Mouse (Mus musculus) layer of hippocampus, adult 18-20 months (tissue): ENCODE data around the gene Olfr1497. TPM values are rescaled to one million over a fixed set of nuclear protein-coding genes. Genes with fewer than 3 reads are reported as not detected.
"Not testable (repeated sequence)": the region's sequence is repeated elsewhere in the genome, so short reads cannot be mapped to it uniquely, and the experiment has no call there.

Source experiments
- DNase-seq, 2 experiments: peaks; one replicate each; pipeline ENCODE4 v3.0.0; 2022; ENCODE audit warnings: low spot score in 2 of 2
- long read RNA-seq: library from polyadenylated mRNA; stranded (forward); transcript quantifications from one replicate; pipeline ENCODE4 v2.0.0, GENCODE M21; 2021
- total RNA-seq, 2 experiments: library from RNA; stranded (reverse); gene quantifications; 2 replicates each; pipeline ENCODE4 v1.2.3; 2021

The Olfr1497 gene
- not detected for total RNA-seq
- long read RNA-seq = 0 reads

- DNase-seq = no peak
Observed at GRCm38 (mm10) chr19:13798102-13798501, at the start of gene Olfr1497. Olfr1497 (minus strand) TSS chr19:13798202.

- DNase-seq = no peak
Observed at GRCm38 (mm10) chr19:13830388-13830787, 32.4 kb upstream of the Olfr1497 start, which contains the start of gene Olfr1500. Olfr1500 (minus strand) TSS chr19:13830488.

GRCm38 (mm10) chr19:13828447-13828846, 30.4 kb upstream of the Olfr1497 start:
- DNase-seq = no peak

- DNase-seq = no peak
Observed at GRCm38 (mm10) chr19:13820847-13821246, 22.8 kb upstream of the Olfr1497 start.

- DNase-seq = no peak
Observed at GRCm38 (mm10) chr19:13819347-13819746, 21.3 kb upstream of the Olfr1497 start, which contains the start of gene Olfr1499. Olfr1499 (minus strand) TSS chr19:13819447.

- DNase-seq = peak in 1 of 2 experiments; percentile 39
Observed at GRCm38 (mm10) chr19:13818827-13819226, 20.8 kb upstream of the Olfr1497 start.

GRCm38 (mm10) chr19:13812823-13813222, 14.8 kb upstream of the Olfr1497 start:
- no peak for DNase-seq

- not testable (repeated sequence) for DNase-seq
Observed at GRCm38 (mm10) chr19:13805486-13805885, 7.5 kb upstream of the Olfr1497 start.

- no peak for DNase-seq
Observed at GRCm38 (mm10) chr19:13777578-13777977, 20.4 kb downstream of the Olfr1497 start, which contains the start of gene Olfr1496. Olfr1496 (plus strand) TSS chr19:13777878.

- no peak for DNase-seq
Observed at GRCm38 (mm10) chr19:13768565-13769276, 29.3 kb downstream of the Olfr1497 start.

GRCm38 (mm10) chr19:13764306-13764705, 33.7 kb downstream of the Olfr1497 start, which contains the start of gene Olfr1495:
Olfr1495 (plus strand) TSS chr19:13764606.
- DNase-seq = no peak

- DNase-seq = no peak
Observed at GRCm38 (mm10) chr19:13749366-13749765, 48.6 kb downstream of the Olfr1497 start.

Other genes starting within 250 kb of the Olfr1497 start
- gene Olfr1484, start 214.7 kb downstream of the Olfr1497 start, total RNA-seq = not detected
- not detected for gene Olfr1487, start 180.8 kb downstream of the Olfr1497 start, total RNA-seq
- not detected for gene Olfr1489, start 166.6 kb downstream of the Olfr1497 start, total RNA-seq
- gene Olfr1490, start 147.1 kb downstream of the Olfr1497 start, total RNA-seq = not detected
- not detected for gene Olfr1491, start 100.9 kb downstream of the Olfr1497 start, total RNA-seq
- not detected for gene Olfr1493-ps1, start 74.9 kb downstream of the Olfr1497 start, total RNA-seq
- not detected for gene Olfr1494, start 58.5 kb downstream of the Olfr1497 start, total RNA-seq
- not detected for gene Olfr1495, start 33.6 kb downstream of the Olfr1497 start, total RNA-seq
- not detected for gene Olfr1496, start 20.3 kb downstream of the Olfr1497 start, total RNA-seq
- gene Olfr1499, start 21.2 kb upstream of the Olfr1497 start, total RNA-seq = not detected
- not detected for gene Olfr1500, start 32.3 kb upstream of the Olfr1497 start, total RNA-seq
- not detected for gene Olfr1501, start 52.5 kb upstream of the Olfr1497 start, total RNA-seq
- gene Olfr1502, start 63.6 kb upstream of the Olfr1497 start, total RNA-seq = not detected
- not detected for gene Olfr1504, start 99.7 kb upstream of the Olfr1497 start, total RNA-seq
- gene Olfr1505, start 115.3 kb upstream of the Olfr1497 start, total RNA-seq = not detected